Mouse (Mus musculus): Measurements from ENCODE around the gene H2-DMb2.

H2-DMb2 gene

DNA sequence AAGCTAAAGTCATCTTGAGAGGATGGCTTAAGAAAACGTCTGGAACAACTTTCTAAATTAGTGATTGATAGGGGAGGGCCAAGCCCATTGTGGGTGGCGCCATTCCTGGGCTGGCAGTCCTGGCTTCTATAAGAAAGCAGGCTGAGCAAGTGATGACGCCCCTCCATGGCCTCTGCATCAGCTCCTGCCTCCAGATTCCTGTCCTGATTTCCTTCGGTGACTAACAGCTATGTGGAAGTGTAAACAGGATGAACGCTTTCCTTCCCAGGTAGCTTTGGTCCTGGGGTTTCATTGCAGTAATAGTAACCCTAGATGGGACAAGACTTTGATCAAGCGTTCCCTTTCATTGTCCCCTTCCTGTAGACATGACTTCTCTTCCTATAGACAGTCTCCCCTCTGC lies 35.9 kb downstream of the H2-DMb2 start:
- no peak for DNase-seq (ENCODE audit: low read depth, low spot score)

GRCm38 (mm10) chr17:34179913-34180859 lies 37.1 kb downstream of the H2-DMb2 start:
- DNase-seq (ENCODE audit: low read depth, low spot score) = no peak

GRCm38 (mm10) chr17:34183564-34184219 lies 40.6 kb downstream of the H2-DMb2 start:
- DNase-seq (ENCODE audit: low read depth, low spot score) = no peak

GRCm38 (mm10) chr17:34185526-34185925 lies 42.4 kb downstream of the H2-DMb2 start:
- no peak for DNase-seq (ENCODE audit: low read depth, low spot score)

GRCm38 (mm10) chr17:34186885-34187260 lies 43.8 kb downstream of the H2-DMb2 start:
- no peak for DNase-seq (ENCODE audit: low read depth, low spot score)

DNA sequence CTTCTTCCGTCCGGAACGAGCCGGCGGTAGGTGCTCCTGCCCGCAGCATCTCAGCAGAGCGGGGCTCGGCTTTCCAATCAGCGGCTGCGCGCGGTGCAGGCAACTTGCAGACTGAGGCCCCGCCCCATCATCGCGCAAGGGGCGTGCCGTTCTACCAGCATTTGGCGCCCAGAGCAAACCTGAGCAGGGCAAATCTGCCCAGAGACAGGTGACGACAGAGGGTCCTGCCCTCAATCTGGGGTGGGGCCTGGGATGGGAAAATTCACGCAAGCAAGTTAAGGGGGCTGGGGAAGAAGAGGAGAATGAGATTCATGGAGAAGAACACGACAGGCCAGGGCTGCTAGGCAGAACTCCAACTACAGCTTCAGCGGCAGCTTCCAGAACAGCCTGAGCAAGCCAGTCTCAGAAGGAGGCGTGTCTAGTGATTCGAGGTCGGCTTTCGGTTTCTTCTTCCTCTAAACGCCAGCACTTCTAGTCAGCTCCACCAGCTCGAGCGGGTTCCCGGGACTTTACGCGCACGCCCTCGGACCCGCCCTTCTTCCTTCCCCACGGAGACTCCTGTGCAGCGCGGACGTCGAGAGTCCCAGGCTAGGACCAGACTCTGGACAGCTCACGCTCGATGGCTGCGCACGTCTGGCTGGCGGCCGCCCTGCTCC lies 44.3 kb downstream of the H2-DMb2 start, which contains the start of the genes Tap1 and Psmb9:
Gene Tap1 (plus strand): TSS at position 293 of the 656 bp plus-strand sequence.
Gene Psmb9 (minus strand): TSS at position 504 of the 656 bp plus-strand sequence.
- DNase-seq (ENCODE audit: low read depth, low spot score) = peak; percentile 77

DNA sequence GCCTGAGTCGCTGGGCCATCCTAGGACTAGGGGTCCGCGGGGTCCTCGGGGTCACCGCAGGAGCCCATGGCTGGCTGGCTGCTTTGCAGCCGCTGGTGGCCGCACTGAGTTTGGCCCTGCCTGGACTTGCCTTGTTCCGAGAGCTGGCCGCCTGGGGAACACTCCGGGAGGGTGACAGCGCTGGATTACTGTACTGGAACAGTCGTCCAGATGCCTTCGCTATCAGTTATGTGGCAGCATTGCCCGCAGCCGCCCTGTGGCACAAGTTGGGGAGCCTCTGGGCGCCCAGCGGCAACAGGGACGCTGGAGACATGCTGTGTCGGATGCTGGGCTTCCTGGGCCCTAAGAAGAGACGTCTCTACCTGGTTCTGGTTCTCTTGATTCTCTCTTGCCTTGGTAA lies 44.9 kb downstream of the H2-DMb2 start:
- DNase-seq (ENCODE audit: low read depth, low spot score) = no peak

- DNase-seq (ENCODE audit: low read depth, low spot score) = no peak
Observed at GRCm38 (mm10) chr17:34188986-34189385, 45.9 kb downstream of the H2-DMb2 start.

- DNase-seq (ENCODE audit: low read depth, low spot score) = no peak
Observed at GRCm38 (mm10) chr17:34192852-34193251, 49.7 kb downstream of the H2-DMb2 start.

GRCm38 (mm10) chr17:34193468-34193867 lies 50.4 kb downstream of the H2-DMb2 start:
- DNase-seq (ENCODE audit: low read depth, low spot score) = no peak

DNA sequence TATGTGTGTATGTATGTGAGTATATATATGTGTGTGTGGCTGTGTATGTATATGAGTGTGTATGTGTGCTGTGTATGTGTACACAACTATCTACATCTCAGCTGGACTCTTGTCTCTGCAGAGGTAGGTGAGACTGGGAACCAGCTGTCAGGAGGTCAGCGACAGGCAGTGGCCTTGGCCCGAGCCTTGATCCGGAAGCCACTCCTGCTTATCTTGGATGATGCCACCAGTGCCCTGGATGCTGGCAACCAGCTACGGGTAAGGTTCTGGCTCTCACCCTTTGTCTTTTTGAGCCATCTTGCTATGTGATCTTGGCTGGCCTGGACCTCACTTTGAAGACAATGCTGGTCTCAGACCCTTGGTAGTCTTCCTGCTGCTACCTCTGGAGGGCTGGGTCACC lies 51.6 kb downstream of the H2-DMb2 start:
- no peak for DNase-seq (ENCODE audit: low read depth, low spot score)

DNA sequence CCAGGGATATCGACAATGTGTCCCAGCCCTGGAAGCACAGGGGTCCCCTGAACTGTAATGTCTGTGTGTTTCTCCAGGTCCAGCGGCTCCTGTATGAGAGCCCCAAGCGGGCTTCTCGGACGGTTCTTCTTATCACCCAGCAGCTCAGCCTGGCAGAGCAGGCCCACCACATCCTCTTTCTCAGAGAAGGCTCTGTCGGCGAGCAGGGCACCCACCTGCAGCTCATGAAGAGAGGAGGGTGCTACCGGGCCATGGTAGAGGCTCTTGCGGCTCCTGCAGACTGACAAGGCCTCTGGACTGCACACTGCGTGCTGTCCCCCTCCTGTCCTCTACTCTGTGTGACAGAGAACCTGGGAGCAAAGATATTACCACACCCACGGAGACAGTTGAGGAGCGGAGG lies 53.4 kb downstream of the H2-DMb2 start:
- DNase-seq (ENCODE audit: low read depth, low spot score) = no peak

GRCm38 (mm10) chr17:34196941-34197894 lies 54.1 kb downstream of the H2-DMb2 start, which contains the start of gene Psmb8:
Gene Psmb8, plus strand, starts transcription at chr17:34197721.
- peak; percentile 67 for DNase-seq (ENCODE audit: low read depth, low spot score)

DNA sequence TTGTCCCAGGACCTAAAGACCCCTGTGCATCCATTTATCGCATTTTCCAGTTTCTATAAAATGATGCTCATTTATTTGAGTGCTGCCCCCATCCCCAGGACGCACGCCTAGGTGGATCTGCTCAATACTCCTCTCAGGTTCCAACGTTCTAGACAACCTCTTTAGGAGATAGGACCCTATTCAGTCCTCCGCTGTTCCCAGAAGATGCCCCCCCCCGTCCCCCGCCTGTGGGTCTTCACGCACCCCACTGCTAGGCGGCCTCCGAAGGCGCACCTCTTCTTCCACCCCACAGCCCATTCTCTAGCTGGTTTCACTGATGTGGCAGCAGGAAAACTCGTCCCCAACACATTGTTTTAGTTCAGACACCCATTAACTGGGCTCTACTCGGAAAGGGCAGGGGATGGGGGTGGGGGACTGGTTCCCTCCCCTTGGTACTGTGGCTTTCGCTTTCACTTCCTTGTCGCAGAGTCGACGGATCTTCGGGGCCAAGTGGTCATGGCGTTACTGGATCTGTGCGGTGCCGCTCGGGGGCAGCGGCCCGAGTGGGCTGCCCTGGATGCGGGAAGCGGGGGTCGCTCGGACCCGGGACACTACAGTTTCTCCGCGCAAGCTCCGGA lies 54.9 kb downstream of the H2-DMb2 start:
- no peak for DNase-seq (ENCODE audit: low read depth, low spot score)

- no peak for DNase-seq (ENCODE audit: low read depth, low spot score)
Observed at GRCm38 (mm10) chr17:34198521-34198912, 55.4 kb downstream of the H2-DMb2 start.

- no peak for DNase-seq (ENCODE audit: low read depth, low spot score)
Observed at GRCm38 (mm10) chr17:34199050-34199619, 56.0 kb downstream of the H2-DMb2 start.

DNA sequence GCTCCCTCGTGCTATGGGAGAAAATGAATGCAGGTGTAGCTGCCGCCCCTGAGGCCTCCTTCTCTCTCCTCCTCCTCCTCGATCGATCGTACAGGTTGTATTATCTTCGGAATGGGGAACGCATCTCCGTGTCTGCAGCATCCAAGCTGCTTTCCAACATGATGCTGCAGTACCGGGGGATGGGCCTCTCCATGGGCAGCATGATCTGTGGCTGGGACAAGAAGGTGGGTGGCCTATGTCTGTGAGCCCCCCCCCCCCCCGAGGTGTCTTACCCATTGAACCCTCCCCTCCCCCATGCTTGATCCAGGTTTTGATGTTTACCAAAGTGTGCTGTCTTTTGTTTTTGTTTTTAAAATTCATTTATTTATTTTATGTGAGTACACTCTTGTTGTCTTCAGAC lies 56.9 kb downstream of the H2-DMb2 start:
- DNase-seq (ENCODE audit: low read depth, low spot score) = no peak

DNA sequence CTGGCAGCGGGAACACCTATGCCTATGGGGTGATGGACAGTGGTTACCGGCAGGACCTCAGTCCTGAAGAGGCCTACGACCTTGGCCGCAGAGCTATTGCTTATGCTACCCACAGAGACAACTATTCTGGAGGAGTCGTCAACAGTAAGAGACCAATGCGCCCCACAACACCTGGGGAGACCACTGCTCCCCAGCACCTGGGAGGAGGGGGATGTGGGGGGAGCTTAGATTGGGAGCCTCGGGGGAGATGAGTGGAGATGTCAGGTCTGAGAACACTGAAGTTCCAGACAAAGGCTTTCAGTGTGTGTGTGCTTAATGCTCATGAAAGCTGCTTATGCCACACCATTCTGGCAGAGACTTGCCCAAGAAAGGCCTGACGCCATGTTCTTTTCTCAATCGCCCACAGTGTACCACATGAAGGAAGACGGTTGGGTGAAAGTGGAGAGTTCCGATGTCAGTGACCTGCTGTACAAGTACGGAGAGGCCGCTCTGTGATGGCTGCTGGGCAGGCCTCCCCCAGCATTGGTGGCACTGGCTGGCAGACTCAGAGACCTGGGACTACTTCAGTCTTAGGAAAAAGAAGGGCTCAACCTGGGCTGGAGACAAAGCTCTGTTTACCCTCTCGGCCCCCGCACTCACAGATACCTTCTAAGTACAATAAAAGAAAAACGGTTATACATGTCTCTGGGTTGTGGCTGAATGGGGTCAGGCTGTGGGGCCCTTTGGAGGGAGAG lies 57.8 kb downstream of the H2-DMb2 start:
- DNase-seq (ENCODE audit: low read depth, low spot score) = no peak

Data from brain, embryonic 18.5 days (tissue).